In genomic region chr16:84468898-84469297, GRCm38 (mm10) we compare ENCODE assay signal across 21 mouse cellular contexts. TPM values are rescaled to one million over a fixed set of nuclear protein-coding genes. Genes with fewer than 3 reads are reported as not detected.
DNase-seq lines count a peak whose midpoint lies in the region; ATAC-seq and TF ChIP-seq lines count a peak whose summit lies in the region.
"Had no signal": no experiment of that assay in that cellular context is flagged by ENCODE, and none has a peak within 500 bp of the region (broad histone marks: within the 10 kb centered on the region; RNA-seq: fewer than 3 reads in every experiment).

No protein-coding gene starts in this region.

- no peaks in the 10 kb centered on the region for H3K4me1 ChIP-seq in forebrain, embryonic 14.5 days (ENCODE audit: control insufficient read depth, insufficient read depth, low read length)
- H3K4me1 ChIP-seq in forebrain, embryonic 10.5 days = no peaks in the 10 kb centered on the region
- no peaks in the 10 kb centered on the region for H3K4me1 ChIP-seq in midbrain, postnatal 0 days (ENCODE audit: insufficient read depth, low read length)
- no peaks in the 10 kb centered on the region for H3K4me1 ChIP-seq in midbrain, embryonic 13.5 days (replicated peaks)
- no peaks in the 10 kb centered on the region for H3K4me1 ChIP-seq in stomach, postnatal 0 days (replicated peaks; ENCODE audit: control insufficient read depth, insufficient read depth)
- H3K4me1 ChIP-seq: liver, embryonic 12.5 days; midbrain, embryonic 10.5 days had no signal

- no peaks in the 10 kb centered on the region for H3K9me3 ChIP-seq in forebrain, embryonic 14.5 days (replicated peaks; ENCODE audit: control insufficient read depth, low read length)
- no peaks in the 10 kb centered on the region for H3K9me3 ChIP-seq in forebrain, embryonic 10.5 days
- no peaks in the 10 kb centered on the region for H3K9me3 ChIP-seq in midbrain, postnatal 0 days (ENCODE audit: low read length)
- H3K9me3 ChIP-seq in midbrain, embryonic 13.5 days = no peaks in the 10 kb centered on the region
- no peaks in the 10 kb centered on the region for H3K9me3 ChIP-seq in stomach, postnatal 0 days (ENCODE audit: control insufficient read depth, low read length)
- H3K9me3 ChIP-seq: liver, embryonic 12.5 days; midbrain, embryonic 10.5 days had no signal

- DNase-seq in forebrain, embryonic 14.5 days (ENCODE audit: low spot score) = peak; percentile 12
- DNase-seq in forebrain, embryonic 10.5 days (ENCODE audit: extremely low spot score, low spot score) = no peak
- no peak for DNase-seq in midbrain, postnatal 0 days (ENCODE audit: low spot score)
- DNase-seq in ZHBTc4 (ENCODE audit: low read depth, low spot score) = peak; percentile 56
- DNase-seq in stomach, postnatal 0 days (ENCODE audit: low spot score) = no peak
- no peak for DNase-seq in adrenal gland, postnatal 10 days
- DNase-seq in left cerebral cortex, adult 8-10 months (ENCODE audit: low spot score in 2 of 2) = no peak
- DNase-seq: cerebellum, adult 11-12 months; heart, adult 11 months; heart, postnatal 10 days; lung, postnatal 10 days; thymus, postnatal 4 days had no signal

- no peaks in the 10 kb centered on the region for H3K36me3 ChIP-seq in forebrain, embryonic 14.5 days (ENCODE audit: control insufficient read depth, insufficient read depth, low read length)
- no peaks in the 10 kb centered on the region for H3K36me3 ChIP-seq in forebrain, embryonic 10.5 days (replicated peaks)
- H3K36me3 ChIP-seq in midbrain, postnatal 0 days (ENCODE audit: insufficient read depth, low read length) = no peaks in the 10 kb centered on the region
- no peaks in the 10 kb centered on the region for H3K36me3 ChIP-seq in midbrain, embryonic 13.5 days
- H3K36me3 ChIP-seq in stomach, postnatal 0 days (ENCODE audit: control insufficient read depth, insufficient read depth, low read length) = no peaks in the 10 kb centered on the region
- H3K36me3 ChIP-seq: liver, embryonic 12.5 days; midbrain, embryonic 10.5 days had no signal

- WGBS in forebrain, embryonic 14.5 days = 18% methylated on average over 1 of the region's 1 CpGs
- WGBS in forebrain, embryonic 10.5 days = 9% methylated on average over 1 of the region's 1 CpGs
- WGBS in midbrain, postnatal 0 days = 12% methylated on average over 1 of the region's 1 CpGs
- whole genome bisulfite sequencing in midbrain, embryonic 13.5 days = 13% methylated on average over 1 of the region's 1 CpGs
- 19% methylated on average over 1 of the region's 1 CpGs for WGBS in stomach, postnatal 0 days

- no peak overlapping the region for H3K9ac ChIP-seq in forebrain, embryonic 14.5 days (ENCODE audit: low read length)
- no peak overlapping the region for H3K9ac ChIP-seq in midbrain, postnatal 0 days (replicated peaks; ENCODE audit: low read length, poor library complexity, severe bottlenecking)
- H3K9ac ChIP-seq in midbrain, embryonic 13.5 days (replicated peaks) = no peak overlapping the region
- no peak overlapping the region for H3K9ac ChIP-seq in stomach, postnatal 0 days (ENCODE audit: low read length)
- H3K9ac ChIP-seq: liver, embryonic 12.5 days had no signal

- H3K27ac ChIP-seq in forebrain, embryonic 14.5 days (ENCODE audit: low read depth, low read length) = no peak overlapping the region
- H3K27ac ChIP-seq in forebrain, embryonic 10.5 days = no peak overlapping the region
- no peak overlapping the region for H3K27ac ChIP-seq in midbrain, postnatal 0 days (ENCODE audit: low read depth, low read length)
- no peak overlapping the region for H3K27ac ChIP-seq in midbrain, embryonic 13.5 days
- H3K27ac ChIP-seq in stomach, postnatal 0 days (replicated peaks) = no peak overlapping the region
- H3K27ac ChIP-seq: liver, embryonic 12.5 days; midbrain, embryonic 10.5 days had no signal

- TF ChIP-seq CTCF in midbrain, postnatal 0 days (IDR thresholded peaks at IDR 0.05) = peak; percentile 21; the same call in 1 of the 2 replicates
- peak; percentile 26 for TF ChIP-seq CTCF in stomach, postnatal 0 days (IDR thresholded peaks at IDR 0.05; ENCODE audit: low read depth)

- no peak for ATAC-seq in forebrain, embryonic 14.5 days
- ATAC-seq in midbrain, postnatal 0 days (ENCODE audit: low FRiP score) = no peak
- ATAC-seq in midbrain, embryonic 13.5 days = no peak
- ATAC-seq in stomach, postnatal 0 days (ENCODE audit: low FRiP score, low TSS enrichment) = no peak
- ATAC-seq: liver, embryonic 12.5 days had no signal

- H3K27me3 ChIP-seq in forebrain, embryonic 14.5 days (replicated peaks; ENCODE audit: control insufficient read depth, insufficient read depth, low read length) = no peaks in the 10 kb centered on the region
- no peaks in the 10 kb centered on the region for H3K27me3 ChIP-seq in forebrain, embryonic 10.5 days (ENCODE audit: poor library complexity, severe bottlenecking)
- H3K27me3 ChIP-seq in midbrain, postnatal 0 days (ENCODE audit: insufficient read depth, low read length) = no peaks in the 10 kb centered on the region
- no peaks in the 10 kb centered on the region for H3K27me3 ChIP-seq in midbrain, embryonic 13.5 days
- no peaks in the 10 kb centered on the region for H3K27me3 ChIP-seq in stomach, postnatal 0 days (ENCODE audit: control insufficient read depth, insufficient read depth, low read length)
- H3K27me3 ChIP-seq: liver, embryonic 12.5 days had no signal

- no peak overlapping the region for H3K4me2 ChIP-seq in forebrain, embryonic 14.5 days (ENCODE audit: low read length)
- H3K4me2 ChIP-seq in midbrain, postnatal 0 days (ENCODE audit: low read depth, low read length, poor library complexity, severe bottlenecking) = no peak overlapping the region
- H3K4me2 ChIP-seq in midbrain, embryonic 13.5 days (replicated peaks) = no peak overlapping the region
- no peak overlapping the region for H3K4me2 ChIP-seq in stomach, postnatal 0 days (replicated peaks; ENCODE audit: low read depth)
- H3K4me2 ChIP-seq: liver, embryonic 12.5 days had no signal

- no peak for TF ChIP-seq EP300 in stomach, postnatal 0 days (optimal IDR thresholded peaks at IDR 0.05)

- no peak overlapping the region for H3K4me3 ChIP-seq in forebrain, embryonic 14.5 days (ENCODE audit: low read depth, low read length)
- no peak overlapping the region for H3K4me3 ChIP-seq in forebrain, embryonic 10.5 days
- no peak overlapping the region for H3K4me3 ChIP-seq in midbrain, postnatal 0 days (ENCODE audit: low read depth, low read length)
- no peak overlapping the region for H3K4me3 ChIP-seq in midbrain, embryonic 13.5 days (replicated peaks)
- no peak overlapping the region for H3K4me3 ChIP-seq in stomach, postnatal 0 days (ENCODE audit: low read depth, low read length)
- H3K4me3 ChIP-seq: liver, embryonic 12.5 days; midbrain, embryonic 10.5 days had no signal

RNA-seq across cellular contexts. Expression of gene A730009L09Rik, which starts 46.0 kb away (rescaled TPM):
- polyA plus RNA-seq in forebrain, embryonic 14.5 days (2014; fragmentation: Nextera tagmentation; extraction: Ambion mirVana) = not detected in 2 replicates
- polyA plus RNA-seq in forebrain, embryonic 10.5 days (2016; fragmentation: Nextera tagmentation; extraction: Ambion mirVana) = not detected in 2 replicates
- 0.19 and 0.60 TPM in 2 replicates for total RNA-seq in midbrain, postnatal 0 days (2014; rRNA removed)
- polyA plus RNA-seq in midbrain, postnatal 0 days (2015; fragmentation: Nextera tagmentation; extraction: Ambion mirVana) = 0.14 and 0.15 TPM in 2 replicates
- polyA plus RNA-seq in midbrain, embryonic 13.5 days (2015; fragmentation: Nextera tagmentation; extraction: Ambion mirVana) = 0.05 TPM in 1 of 2 replicates, not detected in the other
- not detected in 2 replicates for polyA plus RNA-seq in stomach, postnatal 0 days (2015; fragmentation: Nextera tagmentation; extraction: Ambion mirVana)
- not detected for total RNA-seq in adrenal gland, postnatal 10 days (2021)
- total RNA-seq in left cerebral cortex, adult 8-10 months (2022) = under 1 TPM in 3 of 4 experiments, not detected in 1; 0.20 to 0.35 (median 0.27) TPM
- total RNA-seq: adrenal gland, postnatal 4 days; heart, postnatal 10 days had no signal
- polyA plus RNA-seq: C2C12; kidney, embryonic 16.5 days; liver, embryonic 12.5 days; midbrain, embryonic 10.5 days; neural tube, embryonic 11.5 days; small intestine, adult 2 months; stomach, embryonic 16.5 days had no signal

Comparison
In these comparisons a context has a peak if more than half of its experiments do, and no peak if none do; other contexts are left out.
1. DNase-seq: peak in forebrain, embryonic 14.5 days (single experiment) and ZHBTc4 (single experiment); none in forebrain, embryonic 10.5 days (single experiment), midbrain, postnatal 0 days (single experiment), stomach, postnatal 0 days (single experiment), adrenal gland, postnatal 10 days (single experiment) and left cerebral cortex, adult 8-10 months (0 of 2).